Mouse (Mus musculus) brain, embryonic 14.5 days (tissue): Measurements from ENCODE around the gene Defb36.

Experiments
- CTCF ChIP-seq: fragments of 200-500 bp; IDR thresholded peaks from 2 replicates; pipeline ENCODE4 v1.5.1; 2012; ENCODE audit warnings: inconsistent platforms, mild to moderate bottlenecking, moderate library complexity, borderline replicate concordance; ENCODE audit not compliant: insufficient read depth, insufficient read length; ENCODE audit errors: extremely low read depth
- POLR2A ChIP-seq: fragments of 200-500 bp; IDR thresholded peaks from 2 replicates; pipeline ENCODE4 v1.6.1; 2012; ENCODE audit warnings: mild to moderate bottlenecking, inconsistent platforms, borderline replicate concordance; ENCODE audit not compliant: poor library complexity, insufficient read depth, insufficient read length, severe bottlenecking; ENCODE audit errors: extremely low read depth

DNA sequence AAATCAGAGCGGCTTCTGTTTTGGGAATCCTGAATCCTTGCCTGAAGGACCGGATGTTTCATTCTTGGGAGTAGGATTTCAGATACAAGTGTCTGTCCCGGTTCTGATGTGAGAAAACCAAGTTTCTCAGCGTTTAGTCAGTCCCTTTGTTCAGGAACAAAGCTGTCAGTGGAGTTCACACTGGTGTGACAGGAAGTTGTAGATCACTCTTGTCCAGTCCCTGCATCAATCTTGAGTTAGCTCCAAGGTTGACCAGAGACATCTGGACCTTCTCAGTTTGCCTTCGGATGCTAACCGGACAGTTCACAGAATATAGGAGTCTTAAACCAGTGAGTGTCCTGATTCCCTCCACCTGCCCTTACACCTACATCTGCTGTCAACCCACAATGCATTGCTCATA, 3.6 kb downstream of the Defb36 start:
- TF ChIP-seq CTCF = no peak
- TF ChIP-seq POLR2A = no peak
